Comparison of ENCODE assay signal across 18 mouse cellular contexts in the genomic region with DNA sequence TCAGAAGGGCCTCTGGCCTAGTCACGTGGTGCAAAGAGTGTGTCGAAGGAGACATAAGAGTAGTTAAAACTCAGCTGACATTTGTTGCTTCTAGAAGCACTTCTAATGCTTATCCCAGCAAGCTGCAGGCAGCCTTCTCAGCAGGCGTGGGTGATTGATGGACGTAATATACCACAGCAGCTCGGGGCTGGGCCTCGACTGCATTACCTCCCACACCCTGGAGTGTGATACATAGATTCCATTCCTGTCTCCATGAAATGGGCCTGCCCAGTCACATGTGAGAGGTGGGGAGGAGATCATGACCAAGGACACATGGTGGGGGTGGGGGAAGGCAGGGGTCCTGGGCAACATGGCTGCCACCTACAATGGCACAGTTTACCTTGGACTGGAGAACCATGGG.
DNase-seq lines count a peak whose midpoint lies in the region; ATAC-seq and TF ChIP-seq lines count a peak whose summit lies in the region.
"Had no signal": no experiment of that assay in that cellular context is flagged by ENCODE, and none has a peak within 500 bp of the region (broad histone marks: within the 10 kb centered on the region; RNA-seq: fewer than 3 reads in every experiment).

No protein-coding gene starts in this region.

- no peaks in the 10 kb centered on the region for H3K9me3 ChIP-seq in hindbrain, embryonic 13.5 days
- H3K9me3 ChIP-seq in hindbrain, embryonic 11.5 days (ENCODE audit: control insufficient read depth, low read length): no peaks in the 10 kb centered on the region
- no peaks in the 10 kb centered on the region for H3K9me3 ChIP-seq in lung, embryonic 16.5 days (ENCODE audit: control insufficient read depth, low read length)
- no peaks in the 10 kb centered on the region for H3K9me3 ChIP-seq in neural tube, embryonic 15.5 days (replicated peaks)
- H3K9me3 ChIP-seq in liver, embryonic 12.5 days (replicated peaks): no peaks in the 10 kb centered on the region
- H3K9me3 ChIP-seq: forebrain, embryonic 13.5 days had no signal

- no peak for DNase-seq in hindbrain, embryonic 11.5 days (ENCODE audit: low spot score)
- DNase-seq in lung, adult 2 months: no peak
- peak; percentile 58 for DNase-seq in adipocyte (ENCODE audit: low spot score)
- no peak for DNase-seq in right cerebral cortex, adult 2 months (ENCODE audit: low spot score in 2 of 2)
- DNase-seq: adrenal gland, adult 2 months; cerebellum, postnatal 14 days; kidney, postnatal 4 days; liver; lung, postnatal 14 days; right cerebral cortex, postnatal 4 days; thymus, adult 18-20 months had no signal

- TF ChIP-seq CTCF in lung, adult 2 months (IDR thresholded peaks at IDR 0.05; ENCODE audit: insufficient read depth, low read length): no peak

- no peak for TF ChIP-seq POLR2A in lung, adult 2 months (IDR thresholded peaks at IDR 0.05; ENCODE audit: borderline replicate concordance, extremely low read depth, low read depth, low read length)

- no peak overlapping the region for H3K4me3 ChIP-seq in hindbrain, embryonic 13.5 days
- H3K4me3 ChIP-seq in hindbrain, embryonic 11.5 days (ENCODE audit: low read depth, low read length): no peak overlapping the region
- no peak overlapping the region for H3K4me3 ChIP-seq in lung, embryonic 16.5 days (ENCODE audit: low read length)
- no peak overlapping the region for H3K4me3 ChIP-seq in lung, adult 2 months (replicated peaks; ENCODE audit: extremely low read depth, low read depth, low read length)
- no peak overlapping the region for H3K4me3 ChIP-seq in neural tube, embryonic 15.5 days (replicated peaks)
- no peak overlapping the region for H3K4me3 ChIP-seq in liver, embryonic 12.5 days
- H3K4me3 ChIP-seq: forebrain, embryonic 13.5 days had no signal

- H3K36me3 ChIP-seq in hindbrain, embryonic 13.5 days: no peaks in the 10 kb centered on the region
- no peaks in the 10 kb centered on the region for H3K36me3 ChIP-seq in hindbrain, embryonic 11.5 days (ENCODE audit: control insufficient read depth, insufficient read depth, low read length)
- H3K36me3 ChIP-seq in lung, embryonic 16.5 days (ENCODE audit: control insufficient read depth, insufficient read depth, low read length): no peaks in the 10 kb centered on the region
- no peaks in the 10 kb centered on the region for H3K36me3 ChIP-seq in neural tube, embryonic 15.5 days
- H3K36me3 ChIP-seq in liver, embryonic 12.5 days: no peaks in the 10 kb centered on the region

- H3K9ac ChIP-seq in hindbrain, embryonic 13.5 days: no peak overlapping the region
- H3K9ac ChIP-seq in hindbrain, embryonic 11.5 days (ENCODE audit: low read depth, low read length): no peak overlapping the region
- H3K9ac ChIP-seq in lung, embryonic 16.5 days (ENCODE audit: low read length): no peak overlapping the region
- no peak overlapping the region for H3K9ac ChIP-seq in neural tube, embryonic 15.5 days (replicated peaks)
- no peak overlapping the region for H3K9ac ChIP-seq in liver, embryonic 12.5 days
- H3K9ac ChIP-seq: forebrain, embryonic 13.5 days had no signal

- H3K27me3 ChIP-seq in hindbrain, embryonic 13.5 days: no peaks in the 10 kb centered on the region
- no peaks in the 10 kb centered on the region for H3K27me3 ChIP-seq in hindbrain, embryonic 11.5 days (ENCODE audit: control insufficient read depth, insufficient read depth, low read length)
- no peaks in the 10 kb centered on the region for H3K27me3 ChIP-seq in lung, embryonic 16.5 days (ENCODE audit: control insufficient read depth, insufficient read depth, low read depth, low read length)
- no peaks in the 10 kb centered on the region for H3K27me3 ChIP-seq in neural tube, embryonic 15.5 days (replicated peaks)
- 0 out of 2 replicates have a peak, but pooled peaks cover 7% of the 10 kb centered on the region for H3K27me3 ChIP-seq in liver, embryonic 12.5 days (replicated peaks)
- H3K27me3 ChIP-seq: forebrain, embryonic 13.5 days had no signal

- H3K4me1 ChIP-seq in hindbrain, embryonic 13.5 days (replicated peaks): peaks cover 3% of the 10 kb centered on the region; the same call in 1 of the 2 replicates
- H3K4me1 ChIP-seq in hindbrain, embryonic 11.5 days (replicated peaks; ENCODE audit: control insufficient read depth, insufficient read depth, low read length): no peaks in the 10 kb centered on the region
- H3K4me1 ChIP-seq in lung, embryonic 16.5 days (replicated peaks; ENCODE audit: control insufficient read depth, insufficient read depth, low read length): peaks cover 8% of the 10 kb centered on the region
- H3K4me1 ChIP-seq in lung, adult 2 months (ENCODE audit: control insufficient read depth, insufficient read depth, low read length): no peaks in the 10 kb centered on the region
- peaks cover 16% of the 10 kb centered on the region; the same call in 1 of the 2 replicates for H3K4me1 ChIP-seq in neural tube, embryonic 15.5 days
- no peaks in the 10 kb centered on the region for H3K4me1 ChIP-seq in liver, embryonic 12.5 days
- H3K4me1 ChIP-seq: forebrain, embryonic 13.5 days had no signal

- no peak overlapping the region for H3K27ac ChIP-seq in hindbrain, embryonic 13.5 days
- no peak overlapping the region for H3K27ac ChIP-seq in hindbrain, embryonic 11.5 days (ENCODE audit: low read depth, low read length)
- peak overlapping the region; percentile 10; the same call in 1 of the 2 replicates for H3K27ac ChIP-seq in lung, embryonic 16.5 days (ENCODE audit: low read length)
- H3K27ac ChIP-seq in neural tube, embryonic 15.5 days (replicated peaks): no peak overlapping the region
- H3K27ac ChIP-seq in liver, embryonic 12.5 days: no peak overlapping the region
- H3K27ac ChIP-seq: forebrain, embryonic 13.5 days had no signal

- ATAC-seq in hindbrain, embryonic 13.5 days (ENCODE audit: low FRiP score): peak; percentile 52; the same call in 1 of the 2 replicates
- no peak for ATAC-seq in hindbrain, embryonic 11.5 days (ENCODE audit: low FRiP score)
- peak; percentile 83 for ATAC-seq in lung, embryonic 16.5 days (ENCODE audit: low read depth)
- ATAC-seq in neural tube, embryonic 15.5 days (ENCODE audit: low FRiP score): peak; percentile 75
- ATAC-seq in liver, embryonic 12.5 days: no peak
- ATAC-seq: forebrain, embryonic 13.5 days; intestine, postnatal 0 days had no signal

- no peak overlapping the region for H3K4me2 ChIP-seq in hindbrain, embryonic 13.5 days
- H3K4me2 ChIP-seq in hindbrain, embryonic 11.5 days (replicated peaks; ENCODE audit: low read depth, low read length): no peak overlapping the region
- H3K4me2 ChIP-seq in lung, embryonic 16.5 days (ENCODE audit: low read depth, low read length): no peak overlapping the region
- no peak overlapping the region for H3K4me2 ChIP-seq in neural tube, embryonic 15.5 days
- H3K4me2 ChIP-seq in liver, embryonic 12.5 days: no peak overlapping the region
- H3K4me2 ChIP-seq: forebrain, embryonic 13.5 days; heart, embryonic 11.5 days had no signal

- WGBS in hindbrain, embryonic 13.5 days: 39% methylated on average over 6 of the region's 6 CpGs
- WGBS in hindbrain, embryonic 11.5 days: 42% methylated on average over 6 of the region's 6 CpGs
- 32% methylated on average over 6 of the region's 6 CpGs for WGBS in lung, embryonic 16.5 days
- WGBS in lung, adult 2 months: 65% methylated on average over 6 of the region's 6 CpGs
- WGBS in neural tube, embryonic 15.5 days: 29% methylated on average over 6 of the region's 6 CpGs
- WGBS in liver, embryonic 12.5 days (ENCODE audit: insufficient replicate concordance): 52% methylated on average over 6 of the region's 6 CpGs

Comparison
In these comparisons a context has a peak if more than half of its experiments do, and no peak if none do; other contexts are left out.
1. ATAC-seq: peak in hindbrain, embryonic 13.5 days (single experiment), lung, embryonic 16.5 days (single experiment) and neural tube, embryonic 15.5 days (single experiment); none in hindbrain, embryonic 11.5 days (single experiment) and liver, embryonic 12.5 days (single experiment).